Mouse (Mus musculus) urinary bladder, postnatal 10 days (tissue): ENCODE data around the gene Frmd5.
"Not testable (repeated sequence)": the region's sequence is repeated elsewhere in the genome, so short reads cannot be mapped to it uniquely, and the experiment has no call there.

Experiments
- DNase-seq: peaks from one replicate; pipeline ENCODE4 v3.0.0; 2022; ENCODE audit warnings: low spot score

Frmd5 gene

DNA sequence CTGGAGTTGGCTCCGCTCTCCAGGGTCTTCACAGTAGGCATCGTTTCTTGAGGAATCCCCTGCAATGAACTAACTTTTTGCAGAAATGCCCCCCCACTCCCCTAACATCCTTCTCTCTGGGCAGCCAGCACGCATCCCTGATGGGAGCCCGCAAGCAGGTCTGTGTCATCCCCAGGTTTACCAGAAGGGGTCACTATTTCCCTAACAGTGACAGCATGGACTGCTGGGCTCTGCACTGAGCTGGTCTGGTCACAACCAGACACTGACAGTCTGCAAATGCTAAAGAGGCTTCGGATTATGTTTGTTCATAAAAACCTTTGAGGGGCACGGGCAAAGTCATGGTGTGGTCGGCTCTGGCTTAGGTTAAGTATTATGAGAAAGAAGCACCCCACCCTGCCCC, 235.1 kb downstream of the Frmd5 start:
- DNase-seq, result no peak

- DNase-seq, result no peak
These were observed 235.8 kb downstream of the Frmd5 start for GRCm38 (mm10) chr2:121570999-121571655.

GRCm38 (mm10) chr2:121570049-121570448, 236.8 kb downstream of the Frmd5 start:
- no peak for DNase-seq

DNA sequence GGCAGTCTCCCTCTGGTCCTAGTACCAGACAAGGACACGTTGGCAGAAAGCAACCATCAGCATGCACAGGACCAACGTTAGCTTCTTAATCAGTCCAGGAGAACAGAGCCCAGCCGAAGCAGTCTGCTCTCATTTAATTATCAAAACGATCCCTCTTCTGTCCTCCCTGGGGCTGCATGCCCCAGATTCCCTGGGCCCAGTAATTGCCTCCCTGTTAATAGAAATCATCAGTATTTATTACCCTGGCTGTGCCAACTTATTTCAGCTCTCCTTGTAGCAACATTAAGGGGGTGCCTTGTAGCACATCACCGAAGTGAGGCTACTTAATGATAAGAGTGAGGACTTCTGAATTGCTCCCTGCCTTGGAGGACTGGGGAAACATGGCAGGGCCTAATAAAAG, 241.0 kb downstream of the Frmd5 start:
- DNase-seq, result no peak

DNA sequence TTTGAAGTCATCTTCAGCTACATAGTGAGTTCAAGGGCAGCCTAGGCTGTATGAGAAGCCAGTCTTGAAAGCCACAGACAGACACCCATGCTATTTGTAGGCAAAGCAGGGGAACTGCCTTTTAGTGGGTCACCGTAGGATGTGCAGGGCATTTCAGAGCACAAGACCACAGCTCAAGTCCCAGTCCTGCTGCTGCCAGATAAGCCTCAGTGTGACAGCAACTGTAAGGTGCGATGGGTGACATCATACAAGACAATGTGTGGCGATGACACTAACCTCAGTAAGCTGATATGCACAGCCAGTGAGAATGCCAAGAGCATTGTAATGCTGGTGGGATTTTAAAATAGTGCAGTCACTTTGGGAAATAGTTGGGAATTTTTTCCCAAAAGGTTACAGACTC, 243.8 kb downstream of the Frmd5 start:
- no peak for DNase-seq

GRCm38 (mm10) chr2:121551271-121551670, 255.6 kb downstream of the Frmd5 start:
- DNase-seq, result no peak

- no peak for DNase-seq
These were observed 257.3 kb downstream of the Frmd5 start for GRCm38 (mm10) chr2:121549630-121550029.

GRCm38 (mm10) chr2:121544829-121545228, 262.1 kb downstream of the Frmd5 start:
- no peak for DNase-seq

GRCm38 (mm10) chr2:121525056-121525455, 281.8 kb downstream of the Frmd5 start:
- no peak for DNase-seq

- not testable (repeated sequence) for DNase-seq
These were observed 284.1 kb downstream of the Frmd5 start for GRCm38 (mm10) chr2:121522830-121523229.

GRCm38 (mm10) chr2:121522006-121522405, 284.9 kb downstream of the Frmd5 start:
- DNase-seq, result no peak

DNA sequence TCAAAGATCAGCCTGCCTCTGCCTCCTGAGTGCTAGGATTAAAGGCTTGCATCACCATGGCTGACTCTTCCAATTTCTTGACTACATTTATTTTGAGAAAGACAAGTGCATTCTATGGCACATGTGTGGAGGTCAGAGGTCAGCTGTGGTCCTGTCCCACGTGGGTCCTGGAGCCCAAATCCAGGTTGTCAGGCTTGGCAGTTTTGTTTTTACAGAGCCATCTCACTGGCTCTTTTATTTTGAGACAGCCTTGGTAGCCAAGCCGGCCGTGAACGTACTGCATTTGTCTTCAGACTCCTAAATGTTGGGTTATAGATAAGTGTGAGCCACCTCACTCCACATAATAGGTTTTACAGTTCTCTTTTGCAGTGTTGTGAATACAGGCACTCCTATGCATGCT, 288.2 kb downstream of the Frmd5 start:
- not testable (repeated sequence) for DNase-seq

- no peak for DNase-seq
These were observed 288.8 kb downstream of the Frmd5 start for GRCm38 (mm10) chr2:121518106-121518505.

GRCm38 (mm10) chr2:121514211-121514610, 292.7 kb downstream of the Frmd5 start:
- DNase-seq, result no peak

DNA sequence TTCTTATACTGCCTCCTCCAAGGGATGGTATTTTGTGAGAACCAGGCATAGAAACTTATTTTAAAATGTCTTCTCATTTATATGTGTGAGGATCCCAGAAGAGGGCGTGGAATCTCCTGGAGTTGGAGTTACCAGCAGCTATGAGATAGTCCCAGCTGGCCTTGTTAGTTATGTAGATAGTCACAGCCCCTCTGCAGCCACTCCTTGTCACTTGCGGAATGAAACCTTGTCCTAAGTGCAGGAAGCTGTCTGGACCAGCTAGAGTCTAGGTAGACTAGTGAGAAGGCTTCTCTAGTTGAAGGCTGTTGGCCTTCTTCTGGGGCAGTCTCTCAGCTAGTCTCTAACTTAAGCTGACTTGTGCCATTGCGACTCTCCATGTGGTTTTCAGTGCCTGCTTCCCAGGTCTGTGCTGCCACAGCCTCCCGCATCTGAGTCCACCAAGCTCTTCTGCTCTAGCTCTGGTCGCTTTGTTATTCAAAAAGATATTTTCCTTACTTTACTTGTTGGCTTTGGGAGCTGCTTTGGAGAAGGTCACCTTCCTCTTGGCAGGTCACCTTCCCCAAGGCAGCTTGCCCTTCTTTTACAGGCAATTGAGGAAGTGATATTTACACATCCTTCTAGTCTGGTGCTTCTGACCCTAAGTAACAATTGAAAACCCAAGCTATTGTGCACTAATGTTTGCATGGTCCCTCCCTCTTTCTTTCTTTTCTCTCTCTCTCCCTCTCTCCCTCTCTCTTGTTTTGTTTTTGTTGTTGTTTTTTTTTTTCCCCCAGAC, 293.7 kb downstream of the Frmd5 start:
- DNase-seq, result not testable (repeated sequence)

DNA sequence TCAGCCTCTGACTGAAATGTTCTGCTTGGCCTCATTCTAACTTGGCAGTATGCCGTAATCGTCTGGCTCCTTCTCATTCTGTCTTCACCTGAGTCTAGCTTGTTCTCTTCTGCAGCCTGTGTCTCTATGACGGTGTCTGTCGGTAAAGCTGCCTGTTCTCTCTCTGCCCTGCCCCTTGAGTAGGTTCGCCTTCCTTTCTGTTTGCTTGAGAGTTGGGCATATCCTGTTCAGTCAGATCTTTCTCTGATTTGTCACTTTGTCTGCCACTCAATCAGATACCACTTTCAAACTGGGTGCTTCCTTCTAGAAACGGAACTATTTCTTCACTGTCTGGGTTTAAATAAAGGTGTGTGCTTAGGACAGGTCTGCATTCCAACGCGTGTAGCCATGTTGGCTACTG, 295.5 kb downstream of the Frmd5 start:
- DNase-seq, result no peak

DNA sequence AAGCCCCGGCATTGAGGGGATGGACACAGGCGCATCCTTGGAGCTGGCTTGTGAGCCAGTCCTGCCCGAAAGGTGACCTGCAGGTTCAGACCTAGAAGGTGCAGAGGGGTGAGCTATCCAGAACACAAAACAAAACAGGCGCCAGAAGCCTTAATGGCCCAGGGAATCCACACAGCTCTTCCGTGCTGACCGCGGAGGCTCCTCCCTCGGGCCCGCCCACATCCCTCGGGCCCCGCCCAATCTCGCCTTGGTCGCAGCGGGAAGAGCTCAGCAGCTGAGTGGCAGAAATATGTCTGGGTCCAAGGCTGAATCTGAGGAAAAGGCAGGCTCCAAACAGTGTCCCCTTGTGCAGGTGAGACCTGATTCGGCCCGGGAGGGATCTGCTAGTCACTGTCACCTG, 297.3 kb downstream of the Frmd5 start:
- no peak for DNase-seq

DNA sequence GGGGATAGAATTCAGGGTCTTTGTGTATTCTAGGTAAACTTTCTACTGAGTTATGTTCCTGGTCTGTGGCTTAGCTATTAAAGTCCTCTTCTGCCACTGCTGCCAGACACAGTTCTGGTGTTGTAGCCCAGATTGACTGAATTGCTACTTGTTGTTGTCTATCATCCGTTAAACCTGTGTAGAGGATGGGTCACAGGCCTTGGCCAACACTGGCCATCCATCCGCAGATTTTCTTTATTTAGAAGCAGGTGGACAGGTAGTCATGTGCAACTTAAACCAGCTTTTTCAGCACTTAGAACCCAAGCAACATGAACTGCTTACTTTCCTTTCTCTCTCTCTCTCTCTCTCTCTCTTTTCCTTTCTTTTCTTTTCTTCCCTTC, 298.9 kb downstream of the Frmd5 start:
- no peak for DNase-seq

DNA sequence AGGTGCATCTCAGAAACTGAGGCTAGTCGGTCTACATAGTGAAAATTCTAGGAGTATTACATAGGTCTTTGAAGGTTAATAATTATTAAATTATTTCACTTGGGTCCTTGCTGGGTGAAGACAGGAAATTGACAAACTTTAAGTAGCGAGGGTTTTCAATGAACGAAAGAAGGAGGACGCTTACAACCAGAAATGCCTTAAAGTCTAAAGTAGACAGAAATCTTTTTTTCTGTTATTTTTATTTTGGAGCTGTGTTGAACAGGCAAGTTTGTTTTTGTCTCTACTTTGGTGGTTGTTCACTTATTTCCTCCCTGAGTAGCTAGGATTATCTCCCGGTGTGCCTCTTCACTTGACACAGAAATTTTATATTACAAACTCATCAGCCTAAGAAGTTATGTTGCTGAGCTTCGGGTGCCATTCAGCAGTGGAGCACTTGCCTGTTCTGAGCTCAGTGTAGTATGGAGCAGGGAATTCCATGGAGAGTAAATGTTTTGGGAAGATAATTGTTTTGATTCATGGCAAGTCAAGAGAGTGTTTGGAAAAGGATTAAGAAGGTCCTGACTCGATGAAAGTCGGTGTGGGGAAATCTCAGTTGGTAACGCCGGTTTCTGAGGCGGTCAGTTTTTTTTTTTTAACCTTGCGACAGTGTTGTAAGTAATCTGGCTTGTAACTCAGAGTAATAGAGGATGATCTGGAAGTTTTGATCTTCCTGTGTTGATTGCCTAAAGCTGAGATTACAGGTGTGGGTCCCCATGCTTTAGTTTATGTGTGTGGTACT, 299.5 kb downstream of the Frmd5 start:
- no peak for DNase-seq

- DNase-seq, result peak; percentile 29
These were observed 300.7 kb downstream of the Frmd5 start, which contains the start of the genes Mfap1a and Wdr76 for GRCm38 (mm10) chr2:121505942-121506882. Gene Mfap1a, minus strand, starts transcription at chr2:121506665. Gene Wdr76, plus strand, starts transcription at chr2:121506723.

DNA sequence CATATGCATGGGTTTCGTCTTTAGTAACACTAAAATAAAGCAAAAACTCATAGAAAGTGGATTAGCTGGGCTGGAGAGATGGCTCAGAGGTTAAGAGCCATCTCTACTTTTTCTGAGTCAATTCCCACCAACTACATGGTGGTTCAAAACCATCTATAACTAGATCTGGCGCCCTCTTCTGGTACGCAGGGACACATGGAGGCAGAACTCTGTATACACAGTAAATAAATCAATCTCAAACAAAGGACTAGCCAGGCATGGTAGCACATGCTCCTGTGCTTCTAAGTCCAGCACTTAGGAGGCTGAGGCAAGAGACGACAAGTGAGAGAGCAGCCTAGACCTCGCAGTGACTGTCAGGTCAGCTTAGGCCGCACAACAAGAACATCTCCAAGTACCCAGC, 305.3 kb downstream of the Frmd5 start:
- not testable (repeated sequence) for DNase-seq
